Mouse (Mus musculus): ENCODE measurements around the gene Ralgps2.

Gene Ralgps2

GRCm38 (mm10) chr1:156939251-156940141 is at the start of gene Ralgps2:
TSS of gene Ralgps2 (minus strand) at chr1:156939626.
- peak; percentile 67 for DNase-seq

GRCm38 (mm10) chr1:156987576-156987975 is 48.1 kb upstream of the Ralgps2 start:
- DNase-seq, result no peak

DNA sequence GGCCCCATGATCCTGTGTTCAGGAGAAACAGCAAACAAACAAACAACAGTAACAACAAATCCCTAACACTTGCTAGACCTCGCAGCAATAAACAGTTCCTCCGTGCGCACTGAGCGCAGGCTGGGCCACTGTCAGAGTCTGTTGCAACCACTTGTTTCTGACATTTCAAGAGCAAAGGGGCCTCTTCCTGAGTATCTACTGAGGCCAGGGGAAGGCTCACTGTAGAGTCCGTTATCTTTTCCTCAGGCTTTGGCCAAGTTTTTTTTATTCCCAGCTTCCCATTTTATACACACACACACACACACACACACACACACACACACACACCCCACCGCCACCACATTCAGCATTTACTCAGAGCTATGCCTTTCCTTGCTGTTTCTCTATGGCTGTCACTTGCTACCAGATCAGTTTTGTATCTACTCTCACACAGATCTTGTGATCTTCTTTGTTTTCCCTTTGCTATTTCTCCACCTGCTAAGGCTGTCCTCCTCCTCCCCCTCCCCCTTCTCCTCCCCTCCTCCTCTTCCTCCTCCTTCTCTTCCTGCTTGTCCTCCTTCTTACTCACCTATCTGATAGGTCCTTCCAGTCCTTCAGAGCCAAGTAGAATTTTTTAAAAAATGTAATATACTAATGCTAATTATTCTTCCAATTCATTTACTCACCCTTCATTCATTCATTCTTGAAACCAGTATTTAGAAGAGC is 47.4 kb upstream of the Ralgps2 start:
- DNase-seq, result no peak

GRCm38 (mm10) chr1:156985657-156986640 is 46.5 kb upstream of the Ralgps2 start:
- DNase-seq, result no peak

DNA sequence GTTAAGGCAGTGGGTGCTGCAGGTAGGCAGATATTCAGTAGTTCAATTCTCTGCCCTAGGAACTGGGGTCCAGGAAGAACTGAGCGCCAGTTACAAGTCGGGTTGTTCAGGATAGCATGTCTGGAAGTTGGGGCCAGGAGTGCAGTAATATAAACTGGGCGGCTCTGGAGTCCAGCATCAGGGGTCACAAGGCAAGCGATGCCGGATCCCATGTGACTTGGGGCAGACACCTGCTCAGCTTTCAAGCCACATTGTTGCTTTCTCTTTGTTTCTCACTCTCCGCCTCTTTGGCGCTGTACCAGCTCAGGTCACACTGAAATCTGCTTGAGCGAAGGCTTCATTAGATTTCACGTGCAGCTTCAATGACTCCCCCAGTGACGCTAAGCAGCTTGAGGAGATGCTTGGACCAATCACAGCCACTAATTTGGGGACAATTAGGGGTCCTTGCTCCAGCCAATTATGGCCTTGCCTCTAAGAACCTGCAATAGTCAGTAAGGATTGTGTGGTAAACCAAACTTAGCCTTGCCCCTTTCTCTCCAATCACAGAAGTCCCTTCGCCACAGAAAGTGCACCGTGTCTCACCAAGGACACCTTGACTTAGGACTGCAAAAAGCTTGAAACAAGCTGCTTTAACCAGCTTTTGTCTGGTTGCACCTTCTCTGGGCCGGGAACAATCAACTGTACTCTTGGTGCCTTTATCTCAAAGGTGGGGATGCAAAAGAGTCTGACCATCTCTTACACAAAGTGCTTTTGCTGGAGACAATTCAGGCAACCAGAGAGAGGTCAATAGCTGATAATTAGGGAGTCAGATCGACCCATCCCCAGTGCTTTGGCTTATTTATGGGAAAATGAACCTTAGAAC is 43.8 kb upstream of the Ralgps2 start:
- DNase-seq, result no peak

DNA sequence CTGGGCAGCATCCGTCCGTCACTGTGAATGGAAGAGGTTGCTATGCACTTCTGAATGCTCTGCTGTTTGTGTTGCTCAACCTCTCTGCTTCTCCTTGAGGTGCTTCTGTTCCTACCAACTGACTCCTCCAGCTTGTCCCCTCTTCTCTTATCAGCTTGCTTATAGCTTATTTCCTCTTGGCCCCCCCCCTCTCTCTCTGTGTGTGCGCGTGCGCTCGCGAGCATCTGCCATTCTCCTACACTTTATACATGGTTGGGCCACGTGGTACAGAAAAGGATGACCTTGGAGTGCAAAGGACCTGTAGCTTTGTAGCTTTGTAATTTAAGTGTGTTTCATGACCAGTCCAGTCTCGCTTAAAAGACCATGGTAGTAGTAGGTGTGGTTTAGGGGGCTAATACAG is 42.5 kb upstream of the Ralgps2 start:
- DNase-seq, result no peak

DNA sequence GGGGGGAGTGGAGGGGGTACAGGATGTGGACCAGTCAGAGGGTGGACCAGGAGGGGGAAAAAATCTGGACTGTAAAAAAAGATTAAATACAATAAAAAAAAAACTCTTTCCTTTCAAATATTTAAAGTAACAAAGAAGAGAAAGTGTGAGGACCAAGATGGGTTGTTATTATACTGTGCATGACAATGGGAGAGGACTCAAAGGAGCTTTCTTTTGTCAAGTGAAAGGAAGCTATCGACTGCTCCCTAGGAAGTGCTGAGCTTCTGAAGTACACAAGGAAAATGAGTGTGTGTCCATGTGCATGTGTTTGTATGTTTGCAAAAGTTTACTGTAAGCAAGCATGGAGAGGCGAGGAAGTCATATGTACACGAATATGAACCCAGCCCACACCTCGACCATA is 40.3 kb upstream of the Ralgps2 start:
- no peak for DNase-seq

DNA sequence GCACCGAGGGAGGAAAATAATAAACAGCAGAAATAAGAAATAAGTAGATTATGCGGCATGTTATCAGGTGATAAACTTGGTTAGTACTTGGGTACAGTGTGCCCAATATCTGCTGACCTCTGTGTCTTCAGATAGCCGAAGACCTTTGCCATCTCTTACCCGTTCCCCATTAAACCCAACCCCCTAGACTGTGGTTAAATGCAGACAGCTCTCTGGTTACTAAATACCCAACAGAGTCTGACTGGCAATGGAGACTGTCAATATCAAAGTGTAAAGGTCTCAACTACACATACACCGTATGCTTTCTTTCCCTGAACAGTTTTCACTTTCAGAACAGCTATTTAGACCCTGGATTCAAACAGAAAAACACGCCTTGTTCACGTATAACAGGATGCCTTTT is 39.2 kb upstream of the Ralgps2 start:
- DNase-seq, result no peak

DNA sequence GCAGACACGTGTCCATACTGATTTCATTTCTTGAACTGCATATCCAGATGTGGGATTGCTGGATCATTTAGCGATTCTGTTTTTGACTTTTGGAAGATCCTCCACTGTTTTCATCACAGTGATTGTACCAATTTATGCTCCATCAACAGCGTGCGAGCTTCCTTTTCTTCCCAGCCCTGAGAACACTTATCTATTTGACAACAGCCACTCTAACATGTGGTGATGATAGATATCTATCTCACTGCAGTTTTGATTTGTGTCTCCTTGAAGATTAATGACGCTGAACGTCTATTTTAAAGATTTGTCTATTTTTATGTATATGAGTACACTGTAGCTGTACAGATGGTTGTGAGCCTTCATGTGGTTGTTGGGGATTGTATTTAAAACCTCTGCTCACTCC is 34.4 kb upstream of the Ralgps2 start:
- no peak for DNase-seq

GRCm38 (mm10) chr1:156972391-156972790 is 33.0 kb upstream of the Ralgps2 start:
- no peak for DNase-seq

- DNase-seq, result no peak
These were observed 31.9 kb upstream of the Ralgps2 start for GRCm38 (mm10) chr1:156971206-156971811.

- no peak for DNase-seq
These were observed 31.2 kb upstream of the Ralgps2 start for GRCm38 (mm10) chr1:156970641-156971040.

DNA sequence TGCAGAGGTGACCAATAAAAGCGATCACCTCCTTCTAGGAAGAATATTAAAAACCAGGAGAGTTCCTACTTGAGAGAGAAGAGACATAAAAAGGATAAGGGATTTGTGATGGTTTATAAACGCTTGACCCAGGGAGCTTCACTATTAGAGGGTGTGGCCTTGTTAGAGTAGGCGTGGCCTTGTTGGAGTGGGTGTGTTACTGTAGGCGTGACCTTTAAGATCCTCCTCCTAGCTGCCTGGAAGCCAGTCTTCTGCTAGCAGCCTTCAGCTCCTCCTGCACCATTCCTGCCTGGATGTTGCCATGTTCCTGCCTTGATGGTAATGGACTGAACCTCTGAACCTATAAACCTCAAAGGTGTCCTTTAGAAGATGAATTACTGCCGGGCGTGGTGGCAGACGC is 28.7 kb upstream of the Ralgps2 start:
- no peak for DNase-seq

DNA sequence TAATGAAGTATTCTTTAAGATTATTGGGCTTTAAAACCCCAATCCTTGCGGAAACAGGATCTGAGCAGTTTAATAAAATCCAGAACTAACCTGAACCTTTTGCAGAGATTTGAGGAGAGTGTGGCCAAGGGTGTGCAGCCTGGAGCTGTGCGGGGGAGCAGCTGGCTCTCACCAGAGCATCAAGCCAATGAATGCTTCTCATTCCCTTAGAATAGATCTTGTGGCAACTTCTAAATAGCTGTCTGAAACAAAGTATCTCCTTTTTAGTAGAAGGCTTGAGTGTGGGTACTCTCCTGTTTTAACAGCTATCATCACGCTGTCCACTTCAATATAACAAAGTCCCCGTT is 25.1 kb upstream of the Ralgps2 start:
- DNase-seq, result no peak

GRCm38 (mm10) chr1:156963871-156964585 is 24.6 kb upstream of the Ralgps2 start:
- DNase-seq, result no peak

GRCm38 (mm10) chr1:156961481-156962265 is 22.2 kb upstream of the Ralgps2 start:
- DNase-seq, result no peak

GRCm38 (mm10) chr1:156959004-156959403 is 19.6 kb upstream of the Ralgps2 start:
- DNase-seq, result no peak

GRCm38 (mm10) chr1:156957360-156957759 is 17.9 kb upstream of the Ralgps2 start:
- no peak for DNase-seq

DNA sequence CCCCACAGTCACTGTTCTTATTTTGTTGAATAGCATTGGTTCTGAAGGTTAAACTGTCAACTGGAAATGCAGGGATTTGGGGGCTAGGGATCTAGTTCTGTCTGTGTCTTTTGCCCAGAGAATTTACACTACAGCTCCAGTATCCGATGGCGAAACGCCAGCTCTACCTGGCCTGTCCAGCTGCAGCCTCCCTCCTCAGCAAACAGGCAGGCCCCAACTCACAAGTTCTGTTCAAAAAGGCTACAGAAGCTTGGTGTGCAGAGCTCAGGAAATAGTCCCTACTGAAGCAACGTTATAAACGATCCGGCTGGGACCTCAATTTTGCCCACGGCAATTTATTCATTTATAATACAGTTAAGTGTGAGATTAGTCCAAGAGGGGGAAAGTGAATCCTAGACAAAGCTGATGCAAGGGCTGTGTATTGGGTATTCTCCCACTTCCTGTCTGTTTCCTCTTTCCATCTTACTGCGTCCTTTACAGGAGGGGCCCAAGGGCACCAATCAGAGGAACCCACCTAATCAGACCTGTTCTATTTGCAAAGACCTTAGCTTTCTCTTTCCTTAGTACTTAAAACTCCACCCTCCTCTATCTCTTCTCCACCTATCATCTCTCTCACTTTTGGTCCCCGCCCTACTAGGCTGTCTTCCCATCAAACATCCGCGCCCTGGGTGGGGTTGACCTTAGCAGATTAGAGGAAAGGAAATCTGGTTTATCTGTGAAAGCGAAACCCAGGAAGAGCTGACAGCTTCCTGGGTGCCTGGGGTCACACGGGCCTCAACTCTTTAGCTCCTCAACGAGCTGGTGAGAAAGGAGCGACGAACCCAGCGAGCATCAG is 16.7 kb upstream of the Ralgps2 start:
- DNase-seq, result no peak
